In genomic region chr9:63647581-63648519, GRCm38 (mm10) we compare ENCODE assay signal across 14 mouse cellular contexts. TPM values are rescaled to one million over a fixed set of nuclear protein-coding genes. Genes with fewer than 3 reads are reported as not detected.
DNase-seq lines count a peak whose midpoint lies in the region; ATAC-seq lines count a peak whose summit lies in the region.
"Had no signal": no experiment of that assay in that cellular context is flagged by ENCODE, and none has a peak within 500 bp of the region (broad histone marks: within the 10 kb centered on the region; RNA-seq: fewer than 3 reads in every experiment).

No protein-coding gene starts in this region.

- peaks cover 100% of the 10 kb centered on the region for H3K36me3 ChIP-seq in forebrain, embryonic 10.5 days (replicated peaks)
- H3K36me3 ChIP-seq in forebrain, embryonic 16.5 days (ENCODE audit: control insufficient read depth, insufficient read depth): no peaks in the 10 kb centered on the region
- peaks cover 91% of the 10 kb centered on the region for H3K36me3 ChIP-seq in limb, embryonic 12.5 days
- peaks cover 94% of the 10 kb centered on the region for H3K36me3 ChIP-seq in limb, embryonic 10.5 days

- no peak for ATAC-seq in forebrain, embryonic 16.5 days
- ATAC-seq in limb, embryonic 12.5 days (ENCODE audit: insufficient number of reproducible peaks, insufficient read depth, low FRiP score, low TSS enrichment, low read depth): no peak

- H3K4me3 ChIP-seq in forebrain, embryonic 10.5 days: no peak overlapping the region
- no peak overlapping the region for H3K4me3 ChIP-seq in forebrain, embryonic 16.5 days (replicated peaks; ENCODE audit: low read length)
- no peak overlapping the region for H3K4me3 ChIP-seq in limb, embryonic 12.5 days (replicated peaks)
- H3K4me3 ChIP-seq in limb, embryonic 10.5 days: no peak overlapping the region
- H3K4me3 ChIP-seq: erythroblast, embryonic 14.5 days had no signal

- intact Hi-C loops in gastrocnemius, postnatal 14 days (cut with DNase I; ENCODE audit: low total_unique reads): no loop called here

- H3K4me1 ChIP-seq in forebrain, embryonic 10.5 days: peaks cover 3% of the 10 kb centered on the region
- H3K4me1 ChIP-seq in forebrain, embryonic 16.5 days (replicated peaks; ENCODE audit: control insufficient read depth, insufficient read depth, low read length): peaks cover 10% of the 10 kb centered on the region; the same call in 1 of the 2 replicates
- peaks cover 26% of the 10 kb centered on the region for H3K4me1 ChIP-seq in limb, embryonic 12.5 days (replicated peaks)
- no peaks in the 10 kb centered on the region for H3K4me1 ChIP-seq in limb, embryonic 10.5 days

- H3K4me2 ChIP-seq in forebrain, embryonic 16.5 days (ENCODE audit: low read length): no peak overlapping the region
- no peak overlapping the region for H3K4me2 ChIP-seq in limb, embryonic 12.5 days

- no peaks in the 10 kb centered on the region for H3K9me3 ChIP-seq in forebrain, embryonic 10.5 days
- no peaks in the 10 kb centered on the region for H3K9me3 ChIP-seq in forebrain, embryonic 16.5 days (ENCODE audit: control insufficient read depth, low read length)
- H3K9me3 ChIP-seq in limb, embryonic 12.5 days: no peaks in the 10 kb centered on the region
- no peaks in the 10 kb centered on the region for H3K9me3 ChIP-seq in limb, embryonic 10.5 days (replicated peaks)

- 0 out of 2 replicates have a peak overlapping the region, but pooled peaks have one; percentile 9 for H3K27ac ChIP-seq in forebrain, embryonic 10.5 days
- H3K27ac ChIP-seq in forebrain, embryonic 16.5 days (ENCODE audit: low read length): no peak overlapping the region
- H3K27ac ChIP-seq in limb, embryonic 12.5 days: peak overlapping the region; percentile 8; the same call in 1 of the 2 replicates
- H3K27ac ChIP-seq in limb, embryonic 10.5 days: no peak overlapping the region
- H3K27ac ChIP-seq: macrophage had no signal

- no peak overlapping the region for H3K9ac ChIP-seq in forebrain, embryonic 16.5 days (replicated peaks; ENCODE audit: low read depth, low read length)
- H3K9ac ChIP-seq in limb, embryonic 12.5 days (replicated peaks): no peak overlapping the region

- no peaks in the 10 kb centered on the region for H3K27me3 ChIP-seq in forebrain, embryonic 10.5 days (ENCODE audit: poor library complexity, severe bottlenecking)
- no peaks in the 10 kb centered on the region for H3K27me3 ChIP-seq in forebrain, embryonic 16.5 days (replicated peaks; ENCODE audit: control insufficient read depth, insufficient read depth, low read length)
- H3K27me3 ChIP-seq in limb, embryonic 12.5 days: no peaks in the 10 kb centered on the region
- H3K27me3 ChIP-seq in limb, embryonic 10.5 days (ENCODE audit: low read depth, poor library complexity, severe bottlenecking): no peaks in the 10 kb centered on the region

- 85% methylated on average over 9 of the region's 9 CpGs for WGBS in forebrain, embryonic 10.5 days
- WGBS in forebrain, embryonic 16.5 days: 79% methylated on average over 9 of the region's 9 CpGs
- WGBS in limb, embryonic 12.5 days: 83% methylated on average over 9 of the region's 9 CpGs
- WGBS in limb, embryonic 10.5 days: 82% methylated on average over 9 of the region's 9 CpGs

- DNase-seq in forebrain, embryonic 10.5 days (ENCODE audit: extremely low spot score, low spot score): no peak
- DNase-seq in limb, embryonic 10.5 days (ENCODE audit: low spot score): no peak
- peak; percentile 45 for DNase-seq in cerebellum, adult 8-10 months
- peak; percentile 77 for DNase-seq in kidney, postnatal 14 days
- DNase-seq in adrenal gland, postnatal 4 days (ENCODE audit: low spot score in 2 of 2): no peak
- DNase-seq in gastrocnemius, postnatal 14 days: no peak
- DNase-seq: B cell, adult 2 months; heart, postnatal 4 days had no signal

RNA-seq across cellular contexts. Expression of gene Aagab, which starts 45.4 kb away (rescaled TPM):
- polyA plus RNA-seq in forebrain, embryonic 10.5 days (2016; fragmentation: Nextera tagmentation; extraction: Ambion mirVana): 53.9 and 54.5 TPM in 2 replicates
- polyA plus RNA-seq in forebrain, embryonic 16.5 days (2015; fragmentation: Nextera tagmentation; extraction: Ambion mirVana): 58.5 and 65.1 TPM in 2 replicates
- polyA plus RNA-seq in limb, embryonic 12.5 days (2016; fragmentation: Nextera tagmentation; extraction: Ambion mirVana): 29.5 and 30.1 TPM in 2 replicates
- polyA plus RNA-seq in limb, embryonic 10.5 days (2016; fragmentation: Nextera tagmentation; extraction: Ambion mirVana): 36.8 and 45.4 TPM in 2 replicates
- 10 to 100 TPM; 23.8 to 24.6 TPM for total RNA-seq in adrenal gland, postnatal 4 days (2021)
- total RNA-seq in gastrocnemius, postnatal 14 days (2021): 10 to 100 TPM in 1 of 2 experiments, 1 to 10 TPM in 1; 9.3 to 11.2 TPM

RNA-seq across cellular contexts. Expression of gene Iqch, which starts 45.6 kb away (rescaled TPM):
- polyA plus RNA-seq in forebrain, embryonic 10.5 days (2016; fragmentation: Nextera tagmentation; extraction: Ambion mirVana): 0.04 and 0.14 TPM in 2 replicates
- polyA plus RNA-seq in forebrain, embryonic 16.5 days (2015; fragmentation: Nextera tagmentation; extraction: Ambion mirVana): 0.10 and 0.24 TPM in 2 replicates
- 0.19 and 0.34 TPM in 2 replicates for polyA plus RNA-seq in limb, embryonic 12.5 days (2016; fragmentation: Nextera tagmentation; extraction: Ambion mirVana)
- 0.16 and 0.18 TPM in 2 replicates for polyA plus RNA-seq in limb, embryonic 10.5 days (2016; fragmentation: Nextera tagmentation; extraction: Ambion mirVana)
- under 1 TPM in 1 of 2 experiments, not detected in 1; 0.20 TPM for total RNA-seq in adrenal gland, postnatal 4 days (2021)
- total RNA-seq in gastrocnemius, postnatal 14 days (2021): under 1 TPM in 1 of 2 experiments, not detected in 1; 0.07 TPM
- total RNA-seq: gastrocnemius, postnatal 25 days; heart, postnatal 4 days had no signal
- polyA plus RNA-seq: erythroblast, embryonic 14.5 days; large intestine, adult 2 months; macrophage had no signal

Comparison
In these comparisons a context has a peak if more than half of its experiments do, and no peak if none do; other contexts are left out.
1. H3K27ac ChIP-seq: peak in forebrain, embryonic 10.5 days (single experiment) and limb, embryonic 12.5 days (single experiment); none in forebrain, embryonic 16.5 days (single experiment) and limb, embryonic 10.5 days (single experiment).
2. DNase-seq: peak in cerebellum, adult 8-10 months (single experiment) and kidney, postnatal 14 days (single experiment); none in forebrain, embryonic 10.5 days (single experiment), limb, embryonic 10.5 days (single experiment), adrenal gland, postnatal 4 days (0 of 2) and gastrocnemius, postnatal 14 days (single experiment).